Mouse (Mus musculus): Measurements from ENCODE around the gene Alms1. TPM values are rescaled to one million over a fixed set of nuclear protein-coding genes. Genes with fewer than 3 reads are reported as not detected.

Alms1 gene
- polyA plus RNA-seq (2021; fragmentation: Nextera tagmentation): 0.49 and 0.55 TPM in 2 replicates
- long read RNA-seq, experiment 1, partial matches to known transcripts: 1 of 1 reads
- long read RNA-seq, experiment 1, other reads (novel, unspliced or antisense): 0 of 1 reads
- long read RNA-seq, experiment 2, partial matches to known transcripts: 4 of 5 reads
- long read RNA-seq, experiment 2, other reads (novel, unspliced or antisense): 1 of 5 reads

GRCm38 (mm10) chr6:85587396-85588143 is at the start of gene Alms1:
Gene Alms1 (plus strand): TSS chr6:85587531.

GRCm38 (mm10) chr6:85713105-85713504 is 125.8 kb downstream of the Alms1 start, which contains the start of gene Nat8f7:
Gene Nat8f7 (minus strand): TSS chr6:85713205.

Small RNA genes within 50 kb of the gene (microRNA-seq; reads per million reads assigned to microRNA genes)
- gene Gm27317: not detected

Other genes starting within 250 kb of the Alms1 start
- 7.0 and 7.7 TPM in 2 replicates for gene Rab11fip5, start 212.9 kb upstream of the Alms1 start, polyA plus RNA-seq (2021; fragmentation: Nextera tagmentation)
- gene Noto, start 163.6 kb upstream of the Alms1 start, polyA plus RNA-seq (2021; fragmentation: Nextera tagmentation): not detected in 2 replicates
- gene Smyd5, start 155.5 kb upstream of the Alms1 start, polyA plus RNA-seq (2021; fragmentation: Nextera tagmentation): 23.2 and 24.0 TPM in 2 replicates
- 364 and 375 TPM in 2 replicates for gene Cct7, start 136.0 kb upstream of the Alms1 start, polyA plus RNA-seq (2021; fragmentation: Nextera tagmentation)
- gene Pradc1, start 135.6 kb upstream of the Alms1 start, polyA plus RNA-seq (2021; fragmentation: Nextera tagmentation): 21.4 and 23.7 TPM in 2 replicates
- gene Fbxo41, start 84.5 kb upstream of the Alms1 start, polyA plus RNA-seq (2021; fragmentation: Nextera tagmentation): 8.3 and 10.5 TPM in 2 replicates
- gene Egr4, start 73.9 kb upstream of the Alms1 start, polyA plus RNA-seq (2021; fragmentation: Nextera tagmentation): 22.2 and 26.3 TPM in 2 replicates
- 0.30 and 0.79 TPM in 2 replicates for gene Nat8f7, start 125.7 kb downstream of the Alms1 start, polyA plus RNA-seq (2021; fragmentation: Nextera tagmentation)
- 2.8 and 4.4 TPM in 2 replicates for gene Nat8f3, start 178.2 kb downstream of the Alms1 start, polyA plus RNA-seq (2021; fragmentation: Nextera tagmentation)
- 0.19 and 0.25 TPM in 2 replicates for gene Nat8f6, start 233.4 kb downstream of the Alms1 start, polyA plus RNA-seq (2021; fragmentation: Nextera tagmentation)
- gene Nat8f5, start 233.4 kb downstream of the Alms1 start, polyA plus RNA-seq (2021; fragmentation: Nextera tagmentation): 4.5 and 6.4 TPM in 2 replicates
- gene Nat8, start 244.6 kb downstream of the Alms1 start, polyA plus RNA-seq (2021; fragmentation: Nextera tagmentation): 2.3 and 3.8 TPM in 2 replicates

All from layer of hippocampus, adult 6 months (tissue).